Mouse (Mus musculus) cerebellum, adult 18-20 months (tissue): ENCODE data around the gene Gdpd2.

Experiments
- DNase-seq, 2 experiments: peaks; one replicate each; pipeline ENCODE4 v3.0.0; 2021

Gdpd2 gene

DNA sequence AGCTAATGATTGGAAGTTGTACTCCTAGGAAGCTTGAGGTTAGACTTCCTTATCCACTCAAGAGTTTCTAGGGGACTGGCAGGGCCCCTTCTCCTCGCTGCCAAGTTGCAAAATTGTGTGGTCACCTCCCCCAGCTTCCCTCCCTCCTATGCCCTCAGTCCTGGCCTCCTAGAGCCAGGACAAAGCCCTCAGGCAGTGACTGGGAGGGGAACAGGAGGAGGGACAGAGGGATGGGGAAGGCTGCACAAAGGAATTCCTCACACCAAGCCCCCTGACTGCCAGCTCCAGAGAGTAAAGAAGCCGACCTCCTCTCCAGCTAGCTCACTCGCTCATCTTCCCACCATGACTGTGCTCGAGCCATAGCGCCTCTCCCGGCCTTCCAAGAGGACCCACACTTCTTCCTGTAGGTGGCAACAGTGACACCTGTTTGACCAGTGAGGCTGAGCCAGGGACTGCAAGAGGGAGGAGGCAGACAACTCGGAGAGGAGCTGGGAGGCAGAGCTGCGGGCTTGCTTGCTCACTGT lies at the start of gene Gdpd2:
Gdpd2 (plus strand) TSS at position 209 of the 524 bp plus-strand sequence.
- peak; percentile 48 to 70 for DNase-seq

DNA sequence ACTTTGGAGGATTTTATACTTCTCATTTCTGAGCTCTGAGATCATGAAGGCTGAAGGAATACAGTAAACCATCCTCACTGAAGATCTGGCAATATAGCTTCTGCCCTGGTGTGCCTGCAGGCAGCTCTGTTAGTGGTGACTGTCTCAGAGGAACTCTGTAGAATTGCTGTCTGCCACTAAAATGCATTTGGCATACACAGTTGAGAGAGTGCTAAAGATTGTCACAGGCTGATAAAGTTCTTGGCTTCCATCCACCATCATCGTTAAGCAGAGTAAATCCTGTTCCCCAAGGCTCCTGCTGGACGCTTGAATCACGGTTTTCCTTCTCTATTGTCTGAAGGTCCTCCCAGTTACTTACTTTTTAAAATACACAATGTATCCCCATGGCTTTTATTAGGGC lies 43.1 kb upstream of the Gdpd2 start:
- no peak for DNase-seq

DNA sequence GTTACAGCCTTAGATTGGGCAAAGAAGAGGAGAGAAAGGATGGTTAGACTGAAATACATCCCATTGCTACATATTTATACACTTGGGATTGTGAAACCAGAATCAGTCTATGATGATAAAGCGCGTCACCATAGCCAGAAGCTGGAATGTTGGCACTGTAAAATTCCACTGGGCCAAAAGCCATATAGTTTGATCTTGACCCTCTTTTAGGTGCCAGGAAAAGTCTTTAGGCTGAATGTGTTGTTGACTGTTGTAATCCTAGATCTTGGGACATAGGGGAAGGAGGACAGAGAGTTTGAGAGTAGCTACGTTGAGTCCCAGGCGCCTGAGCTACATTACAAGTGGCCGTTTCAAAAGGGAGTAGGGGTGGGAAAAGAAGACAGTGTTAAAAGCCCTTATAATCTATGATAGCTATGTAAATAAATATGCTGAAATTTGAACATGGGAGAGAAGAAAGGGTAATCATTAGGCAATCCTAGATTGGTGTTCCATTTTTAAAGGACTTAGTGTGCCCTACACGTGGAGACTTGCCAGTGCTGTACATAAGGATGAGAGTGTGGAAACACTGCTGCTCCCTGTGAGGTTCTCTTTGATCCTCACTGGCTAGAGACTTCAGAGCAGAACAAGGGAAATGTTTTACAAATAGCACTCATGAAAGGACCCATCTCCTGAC lies 42.2 kb upstream of the Gdpd2 start:
- DNase-seq, result no peak

DNA sequence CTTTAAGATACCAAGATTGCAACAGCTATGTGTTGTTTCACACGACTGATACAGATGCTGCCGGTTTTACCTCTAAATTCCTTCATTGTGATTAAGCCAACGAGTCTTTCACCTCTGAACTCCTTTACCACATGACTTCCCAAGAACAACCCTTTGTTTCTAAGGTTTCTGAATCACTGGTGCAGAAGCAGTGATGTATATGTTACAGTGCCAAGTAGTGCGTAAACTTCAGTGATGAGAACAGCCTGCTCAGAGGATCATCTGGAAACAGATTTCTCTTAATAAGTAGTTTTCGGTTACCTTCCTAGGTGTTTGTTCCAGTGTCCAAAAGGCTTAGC lies 41.7 kb upstream of the Gdpd2 start:
- no peak for DNase-seq

DNA sequence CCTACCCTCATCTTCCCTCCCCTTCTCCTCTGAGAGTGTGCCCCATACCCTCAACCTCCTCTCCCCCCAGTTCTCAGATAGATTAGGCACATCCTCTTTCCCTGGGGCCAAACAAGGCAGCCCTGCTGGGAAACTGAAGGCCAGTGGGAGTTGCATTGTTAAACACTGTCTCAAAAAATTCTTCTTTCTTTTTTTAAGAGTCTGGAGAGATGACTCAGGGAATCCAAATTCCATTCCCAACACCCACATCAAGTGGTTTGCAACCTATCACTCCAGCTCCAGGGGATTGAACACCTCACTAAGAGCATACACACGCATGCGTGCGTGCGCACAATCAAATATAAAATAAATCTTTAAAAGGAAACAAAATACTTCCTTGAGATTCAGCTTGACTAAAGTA lies 32.9 kb upstream of the Gdpd2 start:
- DNase-seq, result no peak

DNA sequence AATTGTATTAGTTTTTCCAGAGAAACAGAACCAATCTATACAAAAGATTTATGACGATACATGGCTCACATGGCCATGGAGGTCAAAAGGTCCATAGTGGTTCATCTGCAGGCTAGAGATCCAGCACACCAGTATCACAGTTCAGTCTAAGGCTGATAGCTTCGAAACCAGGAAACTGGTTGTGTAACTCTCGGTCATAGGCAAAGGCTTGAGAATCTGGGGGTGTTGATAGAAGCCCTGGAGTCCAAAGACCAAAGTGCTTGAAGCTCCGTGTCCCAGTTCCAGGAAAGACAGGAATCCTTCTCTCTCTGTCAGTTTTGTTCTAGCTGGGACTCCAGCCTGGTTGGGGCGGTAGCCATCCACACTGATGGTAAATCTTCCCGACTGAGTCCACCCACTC lies 21.6 kb upstream of the Gdpd2 start:
- no peak for DNase-seq

DNA sequence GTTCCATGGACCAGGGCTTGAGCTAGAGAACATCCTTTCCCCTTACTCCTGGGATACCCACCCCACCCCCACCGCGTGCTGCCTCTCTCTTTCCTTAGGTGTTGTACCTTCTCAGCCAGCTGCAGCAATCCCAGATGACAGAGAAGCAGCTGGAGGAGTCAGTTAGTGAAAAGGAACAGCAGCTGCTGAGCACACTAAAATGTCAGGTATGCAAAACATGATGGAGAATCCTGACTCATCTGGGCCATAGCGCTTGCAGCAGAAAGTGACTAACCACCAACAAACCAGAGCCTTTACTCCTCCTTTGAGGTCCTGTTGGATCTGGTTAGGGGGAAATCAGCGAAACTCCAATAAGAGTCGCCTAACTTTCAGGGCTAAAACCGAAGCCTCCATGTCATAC lies 13.5 kb upstream of the Gdpd2 start:
- no peak for DNase-seq

DNA sequence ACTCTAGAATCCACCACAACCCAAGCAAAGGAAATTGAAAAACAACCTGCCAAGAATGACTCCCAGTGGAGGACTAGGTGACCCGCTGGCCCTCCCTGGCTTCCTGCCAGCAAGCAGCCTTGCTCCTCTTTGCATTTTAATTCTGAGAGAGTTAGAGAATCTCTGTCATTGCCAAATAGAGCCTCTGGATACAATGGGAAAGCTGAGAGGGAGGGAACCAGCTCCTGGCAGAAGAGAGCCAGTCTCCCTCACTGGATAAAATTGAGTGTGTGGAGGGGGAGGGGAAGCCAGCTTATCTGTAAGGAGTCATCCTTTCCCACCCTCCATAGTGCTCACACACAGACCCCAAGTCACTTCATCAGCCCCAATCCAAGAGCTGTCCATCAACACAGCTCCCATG lies 726 bp upstream of the Gdpd2 start:
- DNase-seq, result peak in 1 of 2 experiments; percentile 4

DNA sequence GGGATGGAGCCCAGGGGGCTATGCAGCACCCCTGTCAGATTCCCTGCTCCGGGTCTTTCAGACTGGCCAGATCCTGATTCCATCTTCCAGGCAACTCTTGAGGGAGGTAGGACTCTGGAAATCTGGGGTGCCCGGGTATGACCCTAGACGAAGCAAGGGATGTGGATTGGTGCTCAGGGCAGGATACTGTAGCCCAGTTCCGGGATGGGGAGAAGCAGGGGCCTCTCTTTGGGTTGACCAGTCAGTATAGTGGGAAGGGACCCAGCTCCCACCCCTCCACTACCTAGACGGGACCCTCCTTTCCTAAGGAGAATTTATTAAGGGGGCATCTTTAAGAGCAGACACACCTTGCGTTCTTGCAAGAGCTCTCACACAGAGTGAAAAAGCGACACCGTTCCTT lies 593 bp downstream of the Gdpd2 start:
- DNase-seq, result no peak

DNA sequence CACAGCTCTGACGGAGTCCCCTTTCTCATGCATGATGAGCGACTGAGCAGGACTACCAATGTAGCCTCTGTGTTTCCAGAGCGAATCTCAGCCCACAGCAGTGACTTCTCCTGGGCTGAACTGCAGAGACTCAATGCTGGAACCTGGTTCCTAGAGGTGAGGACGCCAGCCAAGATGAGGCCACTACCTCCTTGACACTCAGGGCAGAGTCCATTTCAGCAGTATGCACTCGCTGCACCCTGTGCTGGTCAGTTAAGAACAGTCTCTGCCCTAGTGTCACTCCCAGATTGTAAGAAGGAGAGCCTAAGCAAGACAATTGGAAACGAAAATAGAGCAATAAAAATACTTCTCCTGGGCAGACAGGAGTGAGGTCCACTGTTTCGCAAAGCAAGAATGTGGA lies 4.7 kb downstream of the Gdpd2 start:
- DNase-seq, result no peak

DNA sequence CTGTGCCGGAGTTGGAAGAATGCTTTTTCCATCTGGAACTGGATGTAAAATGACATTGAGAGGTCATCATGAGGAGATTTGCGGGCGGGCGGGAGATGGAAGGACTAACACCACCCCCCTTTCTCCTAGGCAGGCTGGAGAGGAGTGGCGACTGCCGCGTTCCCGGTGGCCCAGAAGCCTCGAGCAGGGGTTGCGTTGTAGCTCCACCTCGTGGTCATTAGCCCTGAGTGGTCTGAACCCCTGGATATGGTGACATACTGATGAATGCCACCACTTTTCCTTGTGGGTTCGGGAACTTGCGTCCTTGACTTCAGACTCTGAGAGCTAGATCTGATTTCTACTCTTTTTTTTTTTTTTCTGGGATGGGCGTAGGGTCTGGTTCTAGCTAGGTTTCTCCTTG lies 9.2 kb downstream of the Gdpd2 start:
- DNase-seq, result peak; percentile 66 to 77

DNA sequence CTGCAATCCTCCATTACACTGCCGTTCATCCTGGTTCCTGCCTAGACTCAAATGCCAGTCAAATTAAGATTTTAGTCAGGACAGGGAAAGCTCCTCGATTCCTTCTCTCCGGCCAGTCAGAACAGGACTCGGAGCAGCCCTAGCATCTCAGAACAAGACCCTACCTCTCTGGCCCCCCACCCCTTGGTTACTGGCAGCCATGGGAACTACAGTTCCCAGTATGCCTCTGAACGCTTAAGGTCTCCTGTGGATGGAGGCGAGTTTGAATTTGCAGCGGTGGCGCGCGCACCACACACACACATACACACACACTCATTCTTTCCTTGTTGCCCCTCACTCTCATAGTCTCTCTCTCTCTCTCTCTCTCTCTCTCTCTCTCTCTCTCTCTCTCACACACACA lies 9.8 kb downstream of the Gdpd2 start:
- DNase-seq, result peak; percentile 14 to 23

DNA sequence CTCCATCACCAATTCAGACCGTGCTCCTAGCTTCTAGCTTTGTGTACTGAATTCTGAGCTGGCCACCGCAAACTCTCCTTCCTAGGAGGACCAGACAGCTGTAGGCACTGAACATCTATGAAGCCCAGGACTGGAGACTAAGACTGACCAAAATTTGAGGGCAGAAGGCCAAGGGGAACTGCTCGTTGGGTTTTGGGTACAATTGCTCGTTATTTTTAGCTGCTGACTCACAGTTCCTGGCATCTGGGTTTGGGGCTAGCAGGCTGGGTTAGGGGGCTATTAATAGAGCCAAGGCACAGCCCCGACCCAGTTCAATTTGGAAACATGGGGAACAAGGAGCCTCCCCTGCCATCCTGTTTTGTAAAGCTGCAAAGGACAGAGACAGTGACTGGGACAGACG lies 11.1 kb downstream of the Gdpd2 start:
- DNase-seq, result no peak

DNA sequence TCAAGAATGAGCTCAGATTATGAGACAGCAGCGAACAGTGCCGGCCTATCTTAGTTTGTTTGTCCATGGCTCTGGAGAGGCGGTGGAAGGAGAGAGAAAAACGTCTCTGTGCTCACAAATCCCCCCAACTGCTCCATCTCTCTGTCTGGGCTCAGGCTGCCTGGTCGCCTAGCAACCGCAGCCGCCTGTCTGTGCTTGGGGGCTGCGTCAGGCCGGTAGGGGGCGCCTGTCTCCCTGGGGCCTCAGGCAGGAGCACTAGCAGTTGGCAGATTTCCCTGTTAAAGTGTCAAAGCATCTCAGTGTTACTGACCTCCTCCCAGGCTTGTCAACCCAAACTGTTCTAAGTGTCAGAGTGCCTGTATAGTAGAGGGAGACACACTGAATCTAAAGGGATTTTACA lies 12.3 kb downstream of the Gdpd2 start:
- DNase-seq, result peak; percentile 48 to 68

DNA sequence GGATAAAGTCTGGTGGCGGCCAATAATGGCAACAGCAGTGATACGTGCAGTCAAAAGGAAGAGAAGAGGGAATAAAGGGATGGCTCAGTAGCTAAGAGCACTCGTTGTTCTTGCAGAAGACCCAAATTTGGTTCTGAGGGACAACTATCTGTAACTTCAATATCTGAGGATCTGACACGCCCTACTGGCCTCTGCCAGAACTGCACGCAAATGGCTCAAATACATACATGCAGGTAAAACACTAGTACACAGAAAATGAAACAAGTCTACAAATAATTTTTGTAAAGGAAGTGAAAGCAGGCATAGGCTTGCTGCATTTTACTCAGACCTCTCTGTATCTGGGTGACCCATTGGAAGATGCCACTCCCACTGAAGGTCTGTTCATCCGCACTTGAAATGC lies 36.2 kb downstream of the Gdpd2 start:
- DNase-seq, result peak in 1 of 2 experiments; percentile 30

DNA sequence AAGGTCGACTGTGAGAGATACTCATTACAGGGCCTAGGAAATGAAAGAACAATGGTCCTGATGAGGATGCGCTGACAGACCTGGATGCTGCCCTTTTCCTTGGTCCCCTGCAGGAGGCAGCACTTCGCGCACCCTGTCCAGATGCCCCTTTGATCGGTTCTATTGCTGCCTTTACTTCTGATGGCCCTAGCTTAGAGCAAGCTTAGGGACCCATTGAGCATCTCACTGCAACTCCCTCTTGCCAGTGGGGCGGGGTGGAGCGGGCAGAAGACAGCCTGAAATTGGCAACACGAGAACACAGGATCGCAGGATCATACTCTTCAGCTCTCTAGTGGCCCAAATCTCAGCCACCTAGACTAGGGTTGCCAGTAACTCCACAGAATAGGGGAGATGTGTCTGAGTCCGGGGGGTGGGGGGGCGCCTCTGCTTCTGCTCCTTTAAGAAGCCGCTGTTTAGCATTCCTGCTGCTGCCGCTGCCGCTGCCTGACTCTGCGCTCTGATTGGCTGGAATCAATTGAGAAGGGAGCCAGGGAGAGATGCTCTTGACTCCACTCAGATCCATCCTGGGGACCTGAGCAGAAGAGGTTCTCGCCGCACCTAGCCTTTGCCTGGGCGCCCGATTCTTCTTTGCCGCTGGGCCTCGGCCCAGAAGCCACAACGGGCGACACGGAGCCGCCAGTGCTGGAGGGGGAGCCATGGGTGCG lies 37.7 kb downstream of the Gdpd2 start, which contains the start of gene Dlg3:
Dlg3 (plus strand) TSS at position 542 of the 704 bp plus-strand sequence.
- peak; percentile 70 to 80 for DNase-seq

DNA sequence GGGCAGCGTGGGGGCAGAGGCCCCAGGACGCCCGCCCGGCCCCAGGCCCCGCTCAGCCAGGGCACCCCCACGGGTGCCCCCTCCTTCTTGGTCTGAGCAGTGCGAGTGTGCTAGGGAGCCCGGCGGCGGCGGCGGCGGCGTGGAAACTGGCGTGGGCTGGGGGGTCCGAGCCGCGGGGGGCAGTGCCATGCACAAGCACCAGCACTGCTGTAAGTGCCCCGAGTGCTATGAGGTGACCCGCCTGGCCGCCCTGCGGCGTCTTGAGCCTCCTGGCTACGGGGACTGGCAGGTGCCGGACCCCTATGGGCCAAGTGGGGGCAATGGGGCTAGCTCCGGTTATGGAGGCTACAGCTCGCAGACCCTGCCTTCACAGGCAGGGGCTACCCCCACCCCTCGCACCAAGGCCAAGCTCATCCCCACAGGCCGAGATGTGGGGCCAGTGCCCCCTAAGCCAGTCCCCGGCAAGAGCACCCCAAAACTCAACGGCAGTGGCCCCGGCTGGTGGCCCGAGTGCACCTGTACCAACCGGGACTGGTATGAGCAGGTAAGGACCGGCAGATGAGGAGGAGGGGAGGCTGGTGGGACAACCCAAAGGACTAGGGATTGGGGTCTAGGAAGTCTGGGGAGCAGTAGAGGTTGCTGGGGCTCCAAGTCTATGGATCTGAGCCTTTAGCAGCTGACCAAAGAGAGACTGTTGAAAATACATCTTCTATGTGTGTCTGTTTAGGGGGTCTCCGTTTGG lies 38.4 kb downstream of the Gdpd2 start:
- DNase-seq, result no peak

DNA sequence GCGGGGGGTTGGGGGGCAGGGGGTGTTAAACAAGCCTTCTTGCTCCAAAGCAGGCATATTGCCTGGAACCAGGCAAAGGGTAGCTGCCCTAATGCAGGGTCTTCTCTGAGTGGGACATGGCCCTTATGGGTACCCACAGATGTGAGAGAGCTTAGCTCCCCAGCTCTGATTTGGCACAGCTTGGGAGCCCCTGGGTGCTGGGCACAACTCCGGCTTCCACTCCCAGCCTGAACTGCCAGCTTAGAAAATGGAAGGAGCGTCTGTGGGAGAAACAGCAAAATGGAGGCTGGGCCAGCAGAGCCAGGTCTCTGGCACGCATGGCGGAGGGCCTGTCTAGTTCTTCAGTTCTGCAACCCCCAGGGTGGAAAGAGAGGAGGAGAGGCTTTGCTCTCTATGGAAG lies 39.6 kb downstream of the Gdpd2 start:
- peak in 1 of 2 experiments; percentile 34 for DNase-seq

DNA sequence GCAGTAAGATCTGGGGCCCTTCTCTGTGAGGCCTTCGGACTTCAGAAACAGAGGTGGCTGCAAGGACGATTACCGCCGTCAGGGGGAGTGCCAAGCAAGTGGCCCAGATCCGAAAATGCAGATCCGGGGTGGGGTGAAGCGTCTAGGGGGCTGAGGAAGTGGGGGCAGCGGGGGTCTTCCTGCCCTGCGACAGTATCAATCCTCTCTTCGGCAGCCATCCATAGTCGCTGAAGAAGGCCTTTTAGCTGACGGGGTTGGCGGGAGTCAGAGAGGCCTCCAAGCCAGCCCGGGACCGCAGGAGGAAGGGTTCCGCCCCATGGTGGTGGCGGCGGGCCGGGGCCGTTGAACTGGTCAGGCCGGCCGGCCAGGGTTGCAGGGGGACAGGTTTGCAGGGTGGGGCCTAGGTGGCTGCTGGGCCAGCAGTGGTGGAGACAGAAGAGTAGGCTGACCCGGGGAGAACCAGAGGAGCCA lies 44.7 kb downstream of the Gdpd2 start:
- DNase-seq, result peak; percentile 51 to 52

DNA sequence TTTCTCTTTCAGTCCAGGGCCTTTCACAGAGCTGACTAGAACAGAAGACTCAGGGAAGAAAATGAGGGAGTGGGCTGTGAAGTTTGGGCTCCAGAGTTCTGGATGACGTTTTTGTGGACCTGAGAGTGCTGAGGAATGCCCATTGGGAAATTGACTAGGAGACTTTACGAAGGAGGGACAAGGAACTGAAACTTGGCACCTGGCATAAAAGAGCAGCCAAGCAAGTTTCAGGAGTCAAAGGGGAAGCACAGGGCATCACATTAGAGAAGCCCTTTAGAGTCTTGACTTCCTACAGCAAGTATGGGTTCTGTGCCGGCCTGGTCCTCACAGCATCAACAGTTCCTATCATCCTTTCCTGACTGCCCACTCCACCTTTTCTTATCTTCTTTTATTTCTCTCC lies 45.7 kb downstream of the Gdpd2 start:
- no peak for DNase-seq

DNA sequence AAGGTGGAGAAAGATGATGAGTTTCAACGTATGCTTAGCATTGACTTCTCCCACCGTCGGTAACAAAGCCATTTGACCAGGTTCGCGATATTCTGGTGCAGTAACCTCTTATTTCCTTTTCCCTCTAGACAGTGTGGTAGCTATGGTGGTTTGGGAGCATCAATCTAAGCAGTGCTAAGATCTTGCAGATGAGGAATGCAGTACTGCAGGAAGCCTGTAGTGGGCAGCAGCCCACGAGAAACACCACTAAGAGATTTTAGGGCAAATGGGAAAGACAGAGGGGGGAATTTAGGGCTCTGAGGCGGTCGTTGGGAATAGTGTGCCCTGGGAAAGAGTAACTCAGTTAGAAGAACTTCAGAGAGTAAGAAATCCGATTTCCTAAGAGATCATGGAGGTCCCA lies 46.8 kb downstream of the Gdpd2 start:
- peak; percentile 66 to 68 for DNase-seq

DNA sequence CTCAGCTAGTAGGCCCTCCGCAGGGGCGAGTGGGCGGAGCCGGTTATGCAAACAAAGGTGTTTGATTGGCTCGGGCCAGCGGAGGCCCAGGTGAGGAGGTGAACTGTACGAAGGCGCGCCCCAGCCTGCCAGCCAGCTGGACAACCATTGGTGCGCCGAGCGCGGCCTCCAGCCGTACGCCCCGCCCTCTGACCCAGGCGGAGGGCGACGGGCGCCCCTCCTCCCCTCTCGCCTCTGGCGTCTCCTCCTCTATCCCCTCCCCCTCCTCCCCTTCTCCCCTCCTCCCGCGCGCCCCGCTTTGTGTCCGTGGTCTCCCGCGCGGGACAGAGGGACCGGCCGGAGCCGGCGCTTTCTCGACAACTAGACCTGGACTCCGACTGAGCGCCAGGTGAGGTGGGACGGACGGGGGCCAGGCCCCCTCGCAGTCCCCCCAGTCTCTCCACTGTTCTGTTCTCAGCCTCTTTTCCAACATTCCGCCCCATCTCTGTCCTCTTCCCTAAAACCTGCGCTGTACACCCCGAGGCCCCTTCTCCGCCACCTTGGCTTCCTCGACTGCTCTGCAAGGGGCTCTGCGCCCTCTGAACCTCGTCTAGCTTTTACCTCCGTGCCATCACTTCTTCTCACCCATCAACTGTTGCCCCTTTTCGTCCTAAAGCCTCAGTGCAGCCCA lies 47.4 kb downstream of the Gdpd2 start:
- DNase-seq, result peak; percentile 76 to 80

DNA sequence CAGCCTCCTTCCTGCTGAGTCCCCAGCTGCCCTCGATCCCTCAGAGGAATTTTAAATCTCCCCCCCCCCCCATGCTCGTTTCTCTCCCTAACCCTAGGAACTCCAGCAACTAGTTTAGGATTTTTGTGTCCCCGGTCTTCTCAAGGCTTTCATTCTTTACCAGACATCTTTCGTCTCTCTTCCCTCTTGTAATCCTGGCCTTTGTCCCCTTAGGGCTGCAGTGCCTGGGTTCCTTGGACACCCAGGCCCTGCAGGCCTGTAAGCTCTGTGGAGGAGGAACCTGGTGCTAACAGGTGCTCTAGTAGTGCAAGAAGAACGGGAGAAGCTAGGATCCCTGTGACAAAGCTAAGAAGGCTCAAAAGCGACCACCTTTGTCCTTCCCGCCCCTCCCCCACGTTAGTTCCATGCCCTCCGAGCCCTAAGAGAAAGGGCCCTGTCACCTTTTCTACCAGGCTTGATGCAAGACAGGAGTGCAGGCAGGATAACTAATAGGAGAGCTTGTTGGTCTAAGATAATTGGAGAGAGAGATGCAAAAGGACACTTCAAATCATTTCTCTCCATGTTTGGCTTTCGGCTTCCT lies 48.1 kb downstream of the Gdpd2 start:
- no peak for DNase-seq
